Mouse (Mus musculus) stomach, postnatal 0 days (tissue): ENCODE data around the gene Actl6b. TPM values are rescaled to one million over a fixed set of nuclear protein-coding genes. Genes with fewer than 3 reads are reported as not detected.
A peak's percentile ranks its signal among the peaks of the same experiment; 100 is the strongest.

Experiments
- ATAC-seq: fragments of 200-750 bp; cut with Nextera tagmentation; 2 replicates; pipeline ENCODE4 v1.8.0; 2017; ENCODE audit not compliant: low FRiP score, low TSS enrichment
- DNase-seq: peaks from one replicate; pipeline ENCODE4 v3.0.0-alpha.2; 2016; ENCODE audit warnings: low spot score
- H3K27ac ChIP-seq: fragments of 300-500 bp; sonication (generic); replicated peaks from 2 replicates; pipeline ENCODE4 v1.5.1; 2014; ENCODE audit warnings: mild to moderate bottlenecking, control low read depth
- H3K27me3 ChIP-seq: fragments of 300-500 bp; sonication (generic); 2 replicates; pipeline ENCODE4 v1.6.1; 2014; ENCODE audit warnings: low read length; ENCODE audit not compliant: control insufficient read depth, insufficient read depth
- H3K36me3 ChIP-seq: fragments of 300-500 bp; sonication (generic); 2 replicates; pipeline ENCODE4 v1.6.1; 2014; ENCODE audit warnings: low read length, mixed read lengths; ENCODE audit not compliant: control insufficient read depth, insufficient read depth
- H3K4me1 ChIP-seq: fragments of 300-500 bp; sonication (generic); replicated peaks from 2 replicates; pipeline ENCODE4 v1.6.1; 2014; ENCODE audit warnings: antibody characterized with exemption; ENCODE audit not compliant: control insufficient read depth, insufficient read depth
- H3K4me2 ChIP-seq: fragments of 300-500 bp; sonication (generic); replicated peaks from 2 replicates; pipeline ENCODE4 v1.6.1; 2014; ENCODE audit warnings: low read depth, mild to moderate bottlenecking, control low read depth, moderate library complexity
- H3K4me3 ChIP-seq: fragments of 300-500 bp; sonication (generic); 2 replicates; pipeline ENCODE4 v1.5.1; 2014; ENCODE audit warnings: low read depth, low read length, control low read depth
- H3K9ac ChIP-seq: fragments of 300-500 bp; sonication (generic); 2 replicates; pipeline ENCODE4 v1.6.1; 2014; ENCODE audit warnings: mild to moderate bottlenecking, low read length, control low read depth, mixed read lengths
- H3K9me3 ChIP-seq: fragments of 300-500 bp; sonication (generic); 2 replicates; pipeline ENCODE4 v1.6.1; 2016; ENCODE audit warnings: low read length; ENCODE audit not compliant: control insufficient read depth
- CTCF ChIP-seq: IDR thresholded peaks from 2 replicates; pipeline ENCODE4 v1.5.1; 2016; ENCODE audit warnings: antibody characterized with exemption, low read depth, mild to moderate bottlenecking, moderate library complexity
- EP300 ChIP-seq: optimal IDR thresholded peaks from 2 replicates; pipeline ENCODE3; 2016; ENCODE audit warnings: antibody characterized with exemption
- WGBS: fragments of 180-500 bp; shearing (Covaris S2); extraction: QIAGEN DNeasy Blood & Tissue Kit; methylation state at CpG from one replicate; pipeline ENCODE4 v1.1.7; 2014; 5-methylcytosine and 5-hydroxymethylcytosine counted together
- polyA plus RNA-seq: library from polyadenylated mRNA; unstranded; fragments of >200 nt; fragmentation: Nextera tagmentation; extraction: Ambion mirVana; gene quantifications from 2 replicates; pipeline ENCODE4 v1.2.1, GENCODE M21; 2015

The Actl6b gene
- polyA plus RNA-seq, 1 experiment from 2014 or later = 2.3 TPM

DNA sequence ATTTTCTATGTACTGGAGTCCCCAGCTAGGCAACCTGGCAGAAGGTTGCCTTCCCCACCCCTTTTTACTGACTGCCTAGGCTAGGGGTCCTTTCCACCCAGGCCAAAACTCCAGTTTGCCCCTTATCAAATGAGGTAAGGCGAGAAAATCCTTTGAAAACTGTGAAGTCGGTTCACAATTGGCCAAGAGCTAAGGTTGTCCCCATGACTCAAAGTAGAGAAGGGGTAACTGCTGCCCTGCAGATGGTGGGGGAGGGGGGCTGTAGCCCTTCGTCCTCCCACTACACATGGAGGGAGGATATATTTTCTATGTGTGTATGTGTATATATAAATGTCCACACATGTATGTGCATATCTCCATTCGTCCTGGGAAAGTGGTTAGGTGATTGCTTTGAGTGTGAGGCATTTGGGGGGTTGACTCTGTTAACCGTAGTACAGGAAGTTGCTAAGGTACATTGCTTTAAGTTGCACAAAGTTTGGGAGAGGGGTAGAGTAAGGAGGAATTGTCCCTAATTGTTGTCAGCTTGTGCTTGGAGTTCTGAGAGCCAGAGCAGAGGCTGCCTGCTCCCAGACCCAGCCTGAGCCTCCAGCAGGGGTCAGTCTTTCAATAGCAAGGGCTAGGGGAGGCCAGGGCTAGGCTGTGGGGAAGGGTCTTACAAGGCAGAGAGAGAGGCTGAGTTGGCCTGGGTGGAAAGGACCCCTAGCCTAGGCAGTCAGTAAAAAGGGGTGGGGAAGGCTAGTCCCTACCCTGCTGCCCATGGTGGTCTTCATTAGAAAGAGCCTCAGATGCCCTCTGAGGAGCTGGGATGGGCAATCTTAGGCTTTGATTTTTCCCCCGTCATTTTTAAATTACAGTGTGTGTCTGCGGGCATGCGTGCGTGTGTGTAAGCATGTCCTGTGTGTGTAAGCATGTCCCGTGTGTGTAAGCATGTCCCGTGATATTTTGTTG, 40.2 kb upstream of the Actl6b start:
- ATAC-seq (no peak), DNase-seq (peak; percentile 48)
- H3K9me3 ChIP-seq = no peaks in the 10 kb centered on the region

DNA sequence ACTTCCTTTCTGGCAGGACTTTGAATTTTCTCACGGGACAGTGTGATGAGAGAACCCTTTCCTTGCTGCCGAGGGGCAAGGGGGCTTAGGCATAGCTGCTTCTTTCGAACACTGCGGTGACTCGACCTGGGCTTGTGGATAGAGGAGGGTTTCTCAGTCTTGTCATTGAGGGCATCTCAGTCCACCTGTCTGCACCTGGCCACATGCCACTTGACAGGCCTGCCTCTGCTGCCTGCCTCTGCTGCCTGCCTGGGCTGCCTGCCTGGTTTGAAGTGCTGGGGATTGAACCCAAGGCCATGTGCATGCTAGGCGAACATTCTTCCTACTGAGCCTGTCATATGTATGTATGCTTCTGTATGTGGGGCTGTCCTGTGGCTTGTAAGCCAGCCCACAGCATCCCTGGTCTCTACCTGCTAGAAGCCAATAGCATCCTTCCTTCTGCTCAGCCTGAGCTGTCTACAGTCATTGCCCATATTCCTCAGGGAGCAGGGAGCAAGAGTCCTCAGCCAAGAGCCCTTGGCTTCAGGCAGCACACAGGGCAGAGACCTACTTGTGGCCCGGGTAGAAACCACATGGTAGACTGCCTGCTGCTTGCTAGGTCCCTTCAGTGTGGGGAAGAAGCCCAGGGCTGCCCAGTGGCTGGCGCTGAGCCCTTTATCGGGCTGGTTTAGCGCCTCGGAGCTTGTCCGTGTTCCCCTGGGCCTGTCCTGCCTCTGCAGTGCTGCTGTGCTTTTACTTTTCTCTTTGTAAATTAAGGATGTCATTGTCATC, 39.2 kb upstream of the Actl6b start:
- Histone ChIP-seq H3K36me3 (0 out of 2 replicates have a peak, but pooled peaks cover 4% of the 10 kb centered on the region), H3K27ac (no peak overlapping the region), H3K4me2 (no peak overlapping the region), H3K4me1 (no peaks in the 10 kb centered on the region), H3K4me3 (no peak overlapping the region), H3K9ac (no peak overlapping the region), H3K27me3 (no peaks in the 10 kb centered on the region), H3K9me3 (no peaks in the 10 kb centered on the region)
- TF ChIP-seq EP300 (no peak), CTCF (no peak)
- ATAC-seq (no peak), DNase-seq (no peak)
- 84% methylated on average over 12 of the region's 12 CpGs for WGBS

More for the DNA sequence above, 40.2 kb upstream of the Actl6b start:
- 77% methylated on average over 11 of the region's 11 CpGs for WGBS
- Histone ChIP-seq H3K27me3 (no peaks in the 10 kb centered on the region), H3K4me3 (no peak overlapping the region), H3K4me1 (no peaks in the 10 kb centered on the region), H3K27ac (no peak overlapping the region), H3K36me3 (no peaks in the 10 kb centered on the region), H3K9ac (peak overlapping the region; percentile 18; the same call in 1 of the 2 replicates), H3K4me2 (no peak overlapping the region)
- TF ChIP-seq CTCF (peak; percentile 76), EP300 (no peak)

DNA sequence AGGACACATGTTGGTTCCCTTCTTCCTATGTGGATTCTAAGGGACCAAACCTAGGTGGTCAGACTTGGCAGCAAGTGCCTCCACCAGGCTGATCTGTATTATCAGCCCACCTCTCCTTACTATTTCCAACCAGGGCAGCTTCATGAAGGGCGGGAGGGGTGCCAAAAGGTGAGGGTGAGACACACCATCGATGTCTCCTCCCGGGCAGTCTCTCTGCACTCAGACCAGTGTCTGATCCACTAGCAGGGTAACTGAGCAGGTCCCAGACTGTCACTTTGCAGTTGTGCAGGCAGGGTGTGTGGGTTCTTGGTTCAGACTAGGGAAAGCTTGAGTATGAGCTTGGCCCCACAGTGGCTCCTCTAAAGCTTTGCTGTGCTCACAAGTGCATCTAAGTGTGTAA, 38.5 kb upstream of the Actl6b start:
- H3K27me3 ChIP-seq = no peaks in the 10 kb centered on the region
- no peaks in the 10 kb centered on the region for H3K9me3 ChIP-seq
- H3K27ac ChIP-seq = no peak overlapping the region
- H3K36me3 ChIP-seq = peaks cover 5% of the 10 kb centered on the region; the same call in 1 of the 2 replicates
- ATAC-seq = no peak
- no peak for DNase-seq
- no peak for TF ChIP-seq EP300
- no peak for TF ChIP-seq CTCF
- WGBS = 78% methylated on average over 3 of the region's 3 CpGs
- no peaks in the 10 kb centered on the region for H3K4me1 ChIP-seq
- H3K4me2 ChIP-seq = no peak overlapping the region
- no peak overlapping the region for H3K9ac ChIP-seq
- H3K4me3 ChIP-seq = no peak overlapping the region

DNA sequence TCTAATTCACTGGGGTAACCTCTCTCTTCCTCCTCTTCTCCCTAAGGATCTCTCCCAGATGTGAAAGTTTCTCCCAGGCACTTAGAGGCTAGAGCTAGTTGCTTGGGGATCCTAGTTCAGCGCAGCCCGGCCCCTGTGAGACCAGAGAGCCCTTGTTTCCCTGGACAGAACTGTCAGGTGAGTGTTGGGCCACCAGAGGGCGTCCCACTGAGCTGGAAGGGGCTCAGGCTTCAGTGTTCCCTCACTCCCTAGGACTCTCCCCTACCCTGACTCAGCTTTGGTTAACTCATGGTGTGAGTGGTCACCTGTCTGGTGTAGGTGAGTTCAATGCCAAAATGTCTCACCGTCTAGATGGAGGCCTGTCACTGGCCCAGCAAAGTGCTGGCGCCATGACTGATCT, 34.9 kb upstream of the Actl6b start, which contains the start of gene Gigyf1:
TSS of gene Gigyf1 (plus strand) at position 113 of the 400 bp plus-strand sequence.
- ATAC-seq (peak; percentile 30; the same call in 1 of the 2 replicates), DNase-seq (peak; percentile 53)
- H3K27ac ChIP-seq = no peak within 1 kb of the TSS
- no peaks in the 10 kb centered on the region for H3K27me3 ChIP-seq
- no peaks in the 10 kb centered on the region for H3K9me3 ChIP-seq
- no peak within 1 kb of the TSS for H3K4me2 ChIP-seq
- H3K4me1 ChIP-seq = no peaks in the 10 kb centered on the region
- peaks cover 38% of the 10 kb centered on the region for H3K36me3 ChIP-seq
- H3K9ac ChIP-seq = no peak within 1 kb of the TSS
- H3K4me3 ChIP-seq = no peak within 1 kb of the TSS
- WGBS = 70% methylated on average over 5 of the region's 5 CpGs
- no peak for TF ChIP-seq EP300
- TF ChIP-seq CTCF = peak; percentile 71

DNA sequence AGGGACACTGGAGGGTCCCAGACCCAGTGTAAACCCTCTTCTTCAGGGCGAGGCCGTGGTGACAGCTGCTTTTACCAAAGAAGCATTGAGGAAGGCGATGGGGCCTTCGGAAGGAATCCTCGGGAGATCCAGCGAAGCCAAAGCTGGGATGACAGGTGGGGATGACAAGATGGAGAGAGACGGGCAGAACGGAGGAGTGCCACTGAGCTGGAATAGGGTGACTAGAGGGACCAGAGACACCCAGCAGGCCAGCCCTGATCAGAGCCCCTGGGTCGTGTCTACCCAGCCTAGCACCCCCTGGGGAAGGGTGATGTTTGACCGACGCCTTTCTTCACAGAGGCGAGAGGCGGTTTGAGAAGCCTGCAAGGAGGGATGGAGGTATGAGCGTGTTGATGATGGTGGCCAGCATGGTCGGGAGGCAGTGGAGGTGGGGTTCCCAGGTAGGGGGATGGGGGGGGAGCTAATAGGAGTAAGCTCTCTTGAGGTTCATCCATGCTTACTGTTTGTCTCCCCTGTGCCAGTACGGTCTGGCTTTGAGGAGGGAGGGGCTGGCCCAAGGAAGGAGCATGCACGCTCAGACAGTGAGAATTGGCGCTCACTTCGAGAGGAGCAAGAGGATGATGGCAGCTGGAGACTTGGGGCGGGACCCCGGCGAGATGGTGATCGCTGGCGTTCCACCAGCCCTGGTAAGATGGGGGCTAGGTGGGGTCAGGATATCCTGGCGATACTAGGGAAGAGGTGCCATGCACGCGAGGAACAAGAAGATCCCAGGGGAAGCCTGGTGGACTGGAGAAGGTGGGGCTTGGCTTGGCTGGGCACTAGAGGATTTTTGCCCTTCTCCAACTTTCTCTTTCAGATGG, 33.4 kb upstream of the Actl6b start:
- H3K27ac ChIP-seq = no peak overlapping the region
- TF ChIP-seq CTCF (no peak), EP300 (no peak)
- H3K4me1 ChIP-seq = no peaks in the 10 kb centered on the region
- 89% methylated on average over 27 of the region's 27 CpGs for WGBS
- H3K36me3 ChIP-seq = peaks cover 52% of the 10 kb centered on the region
- H3K9ac ChIP-seq = no peak overlapping the region
- H3K4me2 ChIP-seq = no peak overlapping the region
- DNase-seq = peak; percentile 12
- ATAC-seq = no peak
- H3K4me3 ChIP-seq = no peak overlapping the region
- H3K9me3 ChIP-seq = no peaks in the 10 kb centered on the region
- no peaks in the 10 kb centered on the region for H3K27me3 ChIP-seq
